Mouse (Mus musculus): ENCODE measurements around the gene Skap2. TPM values are rescaled to one million over a fixed set of nuclear protein-coding genes. Genes with fewer than 3 reads are reported as not detected.

Skap2 gene
- polyA plus RNA-seq, 1 experiment, result 13.3 TPM

DNA sequence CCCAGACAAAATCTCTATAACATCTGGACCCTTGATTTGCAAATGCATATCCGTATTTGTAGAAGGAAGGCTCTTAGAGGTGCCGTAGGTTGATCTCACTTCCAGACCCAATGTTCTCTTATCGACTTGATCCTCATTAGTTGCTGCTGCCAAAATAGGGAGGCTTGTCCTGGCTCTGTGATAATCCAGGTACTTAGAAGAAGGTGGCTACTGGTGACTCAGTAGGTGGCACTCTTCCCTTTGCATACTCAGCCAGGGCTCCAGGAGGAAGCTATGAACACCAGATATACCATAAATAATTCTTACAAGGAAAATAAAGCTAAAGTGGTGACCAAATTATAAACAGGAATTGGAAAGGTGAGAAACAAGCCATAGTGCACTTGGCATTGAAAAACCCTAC lies 3.6 kb downstream of the Skap2 start:
- H3ac ChIP-seq (ENCODE audit: control insufficient read depth, insufficient read length, low read depth), result no peak overlapping the region

DNA sequence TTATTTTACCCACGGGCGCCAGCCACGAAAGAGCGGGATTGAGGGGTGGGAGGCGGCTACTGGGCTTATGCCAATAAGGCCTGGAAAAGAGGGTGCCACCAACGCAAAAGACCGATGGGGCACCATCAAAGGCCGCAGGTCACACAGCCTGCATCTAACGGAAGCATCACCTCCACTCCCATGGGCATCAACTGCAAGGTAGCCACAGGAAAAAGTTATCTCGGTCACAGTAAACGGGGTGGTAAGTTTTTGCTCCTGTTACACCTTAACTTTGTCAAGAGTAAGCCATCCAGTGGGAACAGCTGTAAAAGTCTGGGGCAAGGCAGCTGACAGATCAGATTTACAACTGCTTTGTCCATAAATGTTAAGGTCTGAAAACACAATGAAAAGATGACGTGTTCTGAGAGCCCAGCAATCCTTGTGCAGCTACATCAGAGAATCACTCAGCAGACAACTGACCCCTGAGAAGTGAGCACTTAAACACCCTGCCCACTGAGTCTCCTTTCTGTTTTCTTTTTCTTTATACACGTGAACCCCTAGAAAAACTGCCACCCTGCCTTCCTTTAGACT lies 5.6 kb downstream of the Skap2 start:
- H3K27me3 ChIP-seq (ENCODE audit: control insufficient read depth, insufficient read depth, insufficient read length), result no peaks in the 10 kb centered on the region
- peaks cover 7% of the 10 kb centered on the region for H3K79me2 ChIP-seq (ENCODE audit: control insufficient read depth, insufficient read depth)
- TF ChIP-seq FOSL1 (IDR thresholded peaks at IDR 0.05; ENCODE audit: insufficient read depth, low read length, poor library complexity, severe bottlenecking) (no peak), MYOD1 (IDR thresholded peaks at IDR 0.05; ENCODE audit: control insufficient read depth, insufficient read length, low read depth) (peak; percentile 45)
- H3ac ChIP-seq (ENCODE audit: control insufficient read depth, insufficient read length, low read depth), result no peak overlapping the region
- H3K79me3 ChIP-seq (ENCODE audit: low read depth), result peaks cover 2% of the 10 kb centered on the region
- H3K36me3 ChIP-seq (ENCODE audit: control insufficient read depth, insufficient read depth), result peaks cover 3% of the 10 kb centered on the region
- no peak overlapping the region for H3K4me3 ChIP-seq (ENCODE audit: insufficient read depth, poor library complexity, severe bottlenecking)

More for the DNA sequence above, 3.6 kb downstream of the Skap2 start:
- H3K36me3 ChIP-seq (ENCODE audit: control insufficient read depth, insufficient read depth), result no peaks in the 10 kb centered on the region
- H3K4me3 ChIP-seq (ENCODE audit: insufficient read depth, poor library complexity, severe bottlenecking), result no peak overlapping the region
- H3K79me3 ChIP-seq (ENCODE audit: low read depth), result peaks cover 2% of the 10 kb centered on the region
- peaks cover 7% of the 10 kb centered on the region for H3K79me2 ChIP-seq (ENCODE audit: control insufficient read depth, insufficient read depth)
- no peaks in the 10 kb centered on the region for H3K27me3 ChIP-seq (ENCODE audit: control insufficient read depth, insufficient read depth, insufficient read length)
- TF ChIP-seq CEBPB (IDR thresholded peaks at IDR 0.05; ENCODE audit: low read depth) (no peak), MAX (IDR thresholded peaks at IDR 0.05) (no peak), CTCF (IDR thresholded peaks at IDR 0.05; ENCODE audit: control insufficient read depth, insufficient read depth, insufficient read length) (no peak), USF1 (IDR thresholded peaks at IDR 0.05; ENCODE audit: low read depth) (no peak)

DNA sequence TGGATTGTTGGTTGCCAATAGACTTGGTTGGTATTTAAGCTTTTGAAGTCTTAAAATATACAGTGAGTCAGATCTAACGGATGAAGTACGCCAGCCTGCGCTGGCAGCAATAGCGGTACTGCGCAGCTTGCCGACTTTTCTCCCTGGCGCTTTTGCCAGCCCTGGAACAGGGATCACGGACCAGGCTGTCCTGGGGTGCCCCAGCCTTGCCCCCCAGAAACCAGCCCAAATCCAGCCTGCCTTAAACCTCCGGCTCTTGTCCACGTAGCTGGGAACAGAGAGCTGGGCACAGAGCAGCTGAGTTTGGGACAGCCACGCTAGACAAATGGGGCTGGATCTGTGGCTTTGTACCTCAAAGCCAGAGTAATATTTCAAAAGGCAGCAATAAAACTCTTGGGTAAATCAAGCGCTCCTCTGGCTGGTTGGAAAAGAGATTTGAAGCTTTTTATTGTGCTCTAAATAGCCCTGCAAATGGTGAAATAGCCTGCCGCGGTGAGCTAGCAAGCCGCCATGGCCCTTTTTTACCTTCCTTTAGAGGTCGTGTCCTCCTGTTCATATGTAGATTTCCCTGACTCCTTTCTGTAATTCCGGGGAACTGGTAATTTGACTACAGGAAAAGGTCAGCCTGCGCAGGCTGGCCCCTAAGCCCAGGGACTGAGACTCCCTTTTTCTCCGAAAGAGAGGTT lies 6.2 kb downstream of the Skap2 start:
- peaks cover 3% of the 10 kb centered on the region for H3K36me3 ChIP-seq (ENCODE audit: control insufficient read depth, insufficient read depth)
- H3K79me3 ChIP-seq (ENCODE audit: low read depth), result peaks cover 2% of the 10 kb centered on the region
- H3K27me3 ChIP-seq (ENCODE audit: control insufficient read depth, insufficient read depth, insufficient read length), result no peaks in the 10 kb centered on the region
- H3K4me3 ChIP-seq (ENCODE audit: insufficient read depth, poor library complexity, severe bottlenecking), result no peak overlapping the region
- TF ChIP-seq MYOG (IDR thresholded peaks at IDR 0.05; ENCODE audit: control insufficient read depth, extremely low read depth, insufficient read length), result no peak
- TF ChIP-seq CEBPB (IDR thresholded peaks at IDR 0.05; ENCODE audit: low read depth), result no peak
- TF ChIP-seq MYOD1 (IDR thresholded peaks at IDR 0.05; ENCODE audit: control insufficient read depth, insufficient read length, low read depth), result no peak
- no peak for TF ChIP-seq FOSL1 (IDR thresholded peaks at IDR 0.05; ENCODE audit: insufficient read depth, low read length, poor library complexity, severe bottlenecking)
- no peak for TF ChIP-seq USF1 (IDR thresholded peaks at IDR 0.05; ENCODE audit: low read depth)
- no peak for TF ChIP-seq MAX (IDR thresholded peaks at IDR 0.05)
- TF ChIP-seq CTCF (IDR thresholded peaks at IDR 0.05; ENCODE audit: control insufficient read depth, insufficient read depth, insufficient read length), result no peak
- peaks cover 7% of the 10 kb centered on the region for H3K79me2 ChIP-seq (ENCODE audit: control insufficient read depth, insufficient read depth)
- no peak overlapping the region for H3ac ChIP-seq (ENCODE audit: control insufficient read depth, insufficient read length, low read depth)

DNA sequence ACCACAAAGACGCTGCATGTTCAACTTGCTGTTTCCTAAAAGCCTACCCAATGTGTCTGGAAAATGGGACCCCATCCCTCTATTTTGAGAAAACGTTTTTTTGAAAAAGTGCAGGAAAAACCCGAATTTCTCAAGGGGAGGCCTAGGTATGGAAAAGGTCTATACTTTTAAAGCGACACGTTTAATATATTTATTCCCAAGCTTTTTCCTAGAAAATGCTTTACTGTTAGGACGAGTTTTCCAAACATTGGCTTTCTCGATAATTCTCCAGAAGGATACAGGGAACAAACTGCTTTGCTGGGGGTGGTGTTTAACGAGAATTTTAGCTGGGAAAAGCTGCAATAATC lies 6.8 kb downstream of the Skap2 start:
- Histone ChIP-seq H3K4me3 (ENCODE audit: insufficient read depth, poor library complexity, severe bottlenecking) (no peak overlapping the region), H3K79me3 (ENCODE audit: low read depth) (peaks cover 2% of the 10 kb centered on the region), H3K27me3 (ENCODE audit: control insufficient read depth, insufficient read depth, insufficient read length) (no peaks in the 10 kb centered on the region), H3K36me3 (ENCODE audit: control insufficient read depth, insufficient read depth) (peaks cover 3% of the 10 kb centered on the region), H3ac (ENCODE audit: control insufficient read depth, insufficient read length, low read depth) (no peak overlapping the region), H3K79me2 (ENCODE audit: control insufficient read depth, insufficient read depth) (peaks cover 7% of the 10 kb centered on the region)
- no peak for TF ChIP-seq MYOD1 (IDR thresholded peaks at IDR 0.05; ENCODE audit: control insufficient read depth, insufficient read length, low read depth)
- no peak for TF ChIP-seq MAX (IDR thresholded peaks at IDR 0.05)
- no peak for TF ChIP-seq FOSL1 (IDR thresholded peaks at IDR 0.05; ENCODE audit: insufficient read depth, low read length, poor library complexity, severe bottlenecking)
- TF ChIP-seq MYOG (IDR thresholded peaks at IDR 0.05; ENCODE audit: control insufficient read depth, extremely low read depth, insufficient read length), result no peak
- no peak for TF ChIP-seq USF1 (IDR thresholded peaks at IDR 0.05; ENCODE audit: low read depth)
- TF ChIP-seq CEBPB (IDR thresholded peaks at IDR 0.05; ENCODE audit: low read depth), result no peak
- no peak for TF ChIP-seq CTCF (IDR thresholded peaks at IDR 0.05; ENCODE audit: control insufficient read depth, insufficient read depth, insufficient read length)

DNA sequence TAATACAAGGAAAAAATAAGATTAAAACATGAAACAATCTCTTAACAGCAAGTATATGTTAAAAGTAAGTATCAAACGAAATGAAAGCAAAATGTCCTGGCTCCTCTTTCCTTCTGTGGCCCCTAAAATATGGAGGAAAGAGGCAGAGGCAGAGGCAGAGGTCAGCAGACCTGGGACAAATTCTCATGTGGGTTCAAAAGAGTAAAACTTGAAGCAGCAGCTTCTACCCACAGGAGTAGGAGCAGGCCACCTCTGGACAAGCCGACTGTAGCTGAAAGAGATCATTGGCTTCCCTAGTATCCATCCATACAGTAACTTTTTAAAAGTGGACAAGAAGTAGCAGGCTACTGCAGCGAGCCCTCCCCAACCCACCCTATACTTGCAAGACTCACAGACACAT lies 7.4 kb downstream of the Skap2 start:
- Histone ChIP-seq H3K36me3 (ENCODE audit: control insufficient read depth, insufficient read depth) (peaks cover 3% of the 10 kb centered on the region), H3K4me3 (ENCODE audit: insufficient read depth, poor library complexity, severe bottlenecking) (no peak overlapping the region), H3K79me2 (ENCODE audit: control insufficient read depth, insufficient read depth) (peaks cover 2% of the 10 kb centered on the region), H3ac (ENCODE audit: control insufficient read depth, insufficient read length, low read depth) (no peak overlapping the region), H3K79me3 (ENCODE audit: low read depth) (peaks cover 2% of the 10 kb centered on the region), H3K27me3 (ENCODE audit: control insufficient read depth, insufficient read depth, insufficient read length) (no peaks in the 10 kb centered on the region)
- TF ChIP-seq MYOG (IDR thresholded peaks at IDR 0.05; ENCODE audit: control insufficient read depth, extremely low read depth, insufficient read length), result no peak
- no peak for TF ChIP-seq MAX (IDR thresholded peaks at IDR 0.05)
- no peak for TF ChIP-seq CTCF (IDR thresholded peaks at IDR 0.05; ENCODE audit: control insufficient read depth, insufficient read depth, insufficient read length)
- TF ChIP-seq MYOD1 (IDR thresholded peaks at IDR 0.05; ENCODE audit: control insufficient read depth, insufficient read length, low read depth), result no peak
- no peak for TF ChIP-seq FOSL1 (IDR thresholded peaks at IDR 0.05; ENCODE audit: insufficient read depth, low read length, poor library complexity, severe bottlenecking)
- TF ChIP-seq CEBPB (IDR thresholded peaks at IDR 0.05; ENCODE audit: low read depth), result no peak

DNA sequence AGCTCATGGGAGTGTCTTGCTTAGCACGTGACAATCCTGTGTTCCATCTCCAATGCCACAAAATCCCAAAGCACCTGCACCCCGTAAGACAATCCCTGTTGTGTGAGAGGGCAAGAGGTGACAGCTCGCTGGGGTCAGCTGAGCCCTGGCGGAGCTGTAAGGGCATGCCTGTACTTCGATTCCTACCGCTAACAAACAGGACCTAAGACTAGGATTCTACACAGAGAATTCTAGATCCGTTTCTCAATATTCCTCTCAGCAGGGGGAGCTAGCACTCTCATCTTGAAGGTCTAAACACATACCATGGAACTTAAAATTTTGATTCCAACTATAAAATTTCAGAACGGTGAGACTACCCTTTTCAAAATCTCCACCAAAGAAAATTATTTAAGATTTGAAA lies 9.7 kb downstream of the Skap2 start:
- H3ac ChIP-seq (ENCODE audit: control insufficient read depth, insufficient read length, low read depth), result no peak overlapping the region
- peaks cover 3% of the 10 kb centered on the region for H3K36me3 ChIP-seq (ENCODE audit: control insufficient read depth, insufficient read depth)
- H3K27me3 ChIP-seq (ENCODE audit: control insufficient read depth, insufficient read depth, insufficient read length), result no peaks in the 10 kb centered on the region
- peaks cover 2% of the 10 kb centered on the region for H3K79me3 ChIP-seq (ENCODE audit: low read depth)
- TF ChIP-seq MAX (IDR thresholded peaks at IDR 0.05) (no peak), CTCF (IDR thresholded peaks at IDR 0.05; ENCODE audit: control insufficient read depth, insufficient read depth, insufficient read length) (no peak), CEBPB (IDR thresholded peaks at IDR 0.05; ENCODE audit: low read depth) (no peak), FOSL1 (IDR thresholded peaks at IDR 0.05; ENCODE audit: insufficient read depth, low read length, poor library complexity, severe bottlenecking) (no peak), MYOG (IDR thresholded peaks at IDR 0.05; ENCODE audit: control insufficient read depth, extremely low read depth, insufficient read length) (no peak), USF1 (IDR thresholded peaks at IDR 0.05; ENCODE audit: low read depth) (no peak), MYOD1 (IDR thresholded peaks at IDR 0.05; ENCODE audit: control insufficient read depth, insufficient read length, low read depth) (no peak)
- no peak overlapping the region for H3K4me3 ChIP-seq (ENCODE audit: insufficient read depth, poor library complexity, severe bottlenecking)
- H3K79me2 ChIP-seq (ENCODE audit: control insufficient read depth, insufficient read depth), result no peaks in the 10 kb centered on the region
